Mouse (Mus musculus) ES-E14 (cell line): ENCODE results near the gene Ank2.

Source experiments
- MAFK ChIP-seq: IDR thresholded peaks from 2 replicates; pipeline ENCODE4 v1.6.1; 2014; ENCODE audit warnings: mild to moderate bottlenecking, low read depth, low read length, inconsistent platforms; ENCODE audit not compliant: insufficient read depth
- ZC3H11A ChIP-seq: IDR thresholded peaks from 2 replicates; pipeline ENCODE4 v1.6.1; 2012; ENCODE audit warnings: low read depth, mild to moderate bottlenecking, inconsistent platforms, low read length, borderline replicate concordance

DNA sequence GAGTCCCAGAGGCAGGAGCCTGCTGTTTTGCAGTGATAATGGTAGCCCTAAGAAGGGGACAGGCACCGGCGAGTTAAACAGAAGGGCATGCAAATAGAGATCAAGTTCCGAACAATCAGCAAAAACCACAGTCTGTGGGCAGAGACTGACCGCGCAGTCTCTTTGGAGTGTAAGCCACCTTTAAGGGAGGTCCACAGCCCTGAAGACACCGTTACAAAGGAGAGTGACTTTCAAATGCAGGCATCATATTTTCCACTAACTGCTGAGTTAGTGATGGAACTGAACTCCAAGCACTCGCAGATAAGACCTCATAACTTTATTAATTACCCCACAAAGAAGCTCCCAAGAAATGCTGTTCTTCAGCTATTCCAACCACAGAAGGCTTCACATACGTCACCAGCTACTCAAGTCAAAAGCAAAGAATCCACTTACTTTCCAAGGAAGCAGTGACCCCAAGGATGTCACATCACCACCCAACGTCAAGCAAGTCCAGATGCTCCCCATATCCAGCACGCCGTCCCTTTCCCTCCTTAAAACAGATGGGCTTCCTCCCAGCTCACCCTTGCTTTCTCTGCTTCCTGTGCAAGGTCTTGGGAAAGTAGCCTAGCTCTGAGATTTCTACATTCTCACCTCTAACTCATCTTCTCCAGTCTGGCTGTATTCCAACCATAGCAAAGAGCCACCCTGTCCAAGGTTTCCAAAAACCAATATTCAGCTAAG lies 252.0 kb downstream of the Ank2 start:
- TF ChIP-seq ZC3H11A (no peak), MAFK (no peak)
